Mouse (Mus musculus) thymus, postnatal 4 days (tissue): ENCODE results near the gene Lgmn.

Experiments used
- DNase-seq: peaks from one replicate; pipeline ENCODE4 v3.0.0; 2021

Lgmn gene

GRCm38 (mm10) chr12:102439632-102440023 is at the start of gene Lgmn:
Lgmn (minus strand) TSS chr12:102439813.
- DNase-seq, result peak; percentile 96

GRCm38 (mm10) chr12:102484946-102485345 is 45.3 kb upstream of the Lgmn start:
- peak; percentile 23 for DNase-seq

- DNase-seq, result no peak
Observed at GRCm38 (mm10) chr12:102480481-102480880, 40.9 kb upstream of the Lgmn start.

GRCm38 (mm10) chr12:102474411-102474810 is 34.8 kb upstream of the Lgmn start:
- DNase-seq, result no peak

GRCm38 (mm10) chr12:102468894-102469764 is 29.5 kb upstream of the Lgmn start, which contains the start of gene Golga5:
Golga5 (plus strand) TSS chr12:102469135.
- DNase-seq, result peak; percentile 99

GRCm38 (mm10) chr12:102468136-102468535 is 28.5 kb upstream of the Lgmn start:
- no peak for DNase-seq

- no peak for DNase-seq
Observed at GRCm38 (mm10) chr12:102464650-102465049, 25.0 kb upstream of the Lgmn start.

GRCm38 (mm10) chr12:102461177-102461576 is 21.6 kb upstream of the Lgmn start:
- no peak for DNase-seq

GRCm38 (mm10) chr12:102460014-102460413 is 20.4 kb upstream of the Lgmn start:
- peak; percentile 0 for DNase-seq

GRCm38 (mm10) chr12:102456467-102457193 is 17.0 kb upstream of the Lgmn start:
- DNase-seq, result no peak

- DNase-seq, result no peak
Observed at GRCm38 (mm10) chr12:102453581-102453980, 14.0 kb upstream of the Lgmn start.

- DNase-seq, result peak; percentile 26
Observed at GRCm38 (mm10) chr12:102451126-102451851, 11.7 kb upstream of the Lgmn start.

- no peak for DNase-seq
Observed at GRCm38 (mm10) chr12:102450437-102450836, 10.8 kb upstream of the Lgmn start.

GRCm38 (mm10) chr12:102445436-102445835 is 5.8 kb upstream of the Lgmn start:
- DNase-seq, result no peak

GRCm38 (mm10) chr12:102443676-102444075 is 4.1 kb upstream of the Lgmn start:
- no peak for DNase-seq

- DNase-seq, result no peak
Observed at GRCm38 (mm10) chr12:102442639-102443038, 3.0 kb upstream of the Lgmn start.

- no peak for DNase-seq
Observed at GRCm38 (mm10) chr12:102441141-102441540, 1.5 kb upstream of the Lgmn start.

GRCm38 (mm10) chr12:102440551-102440950 is 938 bp upstream of the Lgmn start:
- no peak for DNase-seq

- no peak for DNase-seq
Observed at GRCm38 (mm10) chr12:102438983-102439631, 506 bp downstream of the Lgmn start.

- DNase-seq, result no peak
Observed at GRCm38 (mm10) chr12:102437952-102438351, 1.7 kb downstream of the Lgmn start.

GRCm38 (mm10) chr12:102436939-102437526 is 2.6 kb downstream of the Lgmn start:
- DNase-seq, result no peak

GRCm38 (mm10) chr12:102434107-102434506 is 5.5 kb downstream of the Lgmn start:
- DNase-seq, result no peak
